Mouse (Mus musculus) MEL (cell line): ENCODE measurements at regions not wholly inside any gene's neighbourhood (a gene's known extent, or its start where the extent isn't known, plus 50 kb on each side); places are given as distances from the start of the nearest gene placed in this dataset.

Experiments
- DNase-seq: peaks from one replicate; pipeline ENCODE4 v3.0.0; 2011; ENCODE audit warnings: low read depth, low spot score
- H3K27ac ChIP-seq: 2 replicates; pipeline ENCODE4 v1.5.1; 2012; ENCODE audit warnings: low read depth, mild to moderate bottlenecking, control low read depth, low read length, moderate library complexity; ENCODE audit not compliant: control insufficient read depth
- H3K27me3 ChIP-seq, 2 experiments: fragments of 150-350 bp in 1 of 2; sonication (generic) in 1 of 2; 2 replicates each; pipeline ENCODE4 v1.6.1; 2012; ENCODE audit warnings: low read length in 2 of 2, mild to moderate bottlenecking in 2 of 2, improper control_type of control experiment in 1 of 2, moderate library complexity in 1 of 2; ENCODE audit not compliant: insufficient read depth in 2 of 2, control insufficient read depth in 1 of 2
- H3K36me3 ChIP-seq, 2 experiments: 2 replicates each; pipeline ENCODE4 v1.6.1; 2012 to 2014; ENCODE audit warnings: low read length in 2 of 2, improper control_type of control experiment in 1 of 2, inconsistent platforms in 1 of 2, mild to moderate bottlenecking in 1 of 2; ENCODE audit not compliant: insufficient read depth in 2 of 2, control insufficient read depth in 1 of 2
- H3K4me1 ChIP-seq, 2 experiments: fragments of 150-350 bp in 1 of 2; sonication (generic) in 1 of 2; 2 replicates each; pipeline ENCODE4 v1.6.1; 2012; ENCODE audit warnings: low read length in 2 of 2, improper control_type of control experiment in 1 of 2, mild to moderate bottlenecking in 1 of 2; ENCODE audit not compliant: insufficient read depth in 2 of 2, control insufficient read depth in 1 of 2
- H3K4me3 ChIP-seq, 2 experiments: fragments of 150-350 bp in 1 of 2; sonication (generic) in 1 of 2; 2 replicates each; pipeline ENCODE4 v1.5.1; 2012; ENCODE audit warnings: low read depth in 2 of 2, low read length in 2 of 2, mild to moderate bottlenecking in 2 of 2, moderate library complexity in 2 of 2, control low read depth in 1 of 2, improper control_type of control experiment in 1 of 2; ENCODE audit not compliant: control insufficient read depth in 1 of 2, insufficient read depth in 1 of 2
- H3K79me2 ChIP-seq: 2 replicates; pipeline ENCODE4 v1.6.1; 2012; ENCODE audit warnings: mild to moderate bottlenecking, low read length, moderate library complexity; ENCODE audit not compliant: control insufficient read depth, poor library complexity, insufficient read depth
- H3K9ac ChIP-seq: 2 replicates; pipeline ENCODE4 v1.6.1; 2012; ENCODE audit warnings: low read depth, mild to moderate bottlenecking, control low read depth, low read length, moderate library complexity; ENCODE audit not compliant: control insufficient read depth, poor library complexity, severe bottlenecking
- H3K9me3 ChIP-seq: fragments of 150-350 bp; sonication (generic); replicated peaks from 2 replicates; pipeline ENCODE4 v1.6.1; 2012; ENCODE audit warnings: mild to moderate bottlenecking, low read length, improper control_type of control experiment, moderate library complexity; ENCODE audit not compliant: insufficient read depth
- BHLHE40 ChIP-seq: IDR thresholded peaks from 2 replicates; pipeline ENCODE4 v1.6.1; 2012; ENCODE audit warnings: low read depth, mild to moderate bottlenecking, inconsistent platforms, low read length, improper control_type of control experiment, borderline replicate concordance
- CHD1 ChIP-seq: IDR thresholded peaks from 2 replicates; pipeline ENCODE4 v1.6.1; 2012; ENCODE audit warnings: low read depth, mild to moderate bottlenecking, inconsistent platforms, low read length, improper control_type of control experiment
- CHD2 ChIP-seq: IDR thresholded peaks from 2 replicates; pipeline ENCODE4 v1.6.1; 2011; ENCODE audit warnings: low read length, improper control_type of control experiment
- E2F4 ChIP-seq: IDR thresholded peaks from 2 replicates; pipeline ENCODE4 v1.6.1; 2011; ENCODE audit warnings: low read depth, low read length, improper control_type of control experiment, borderline replicate concordance
- EP300 ChIP-seq, 2 experiments: IDR thresholded peaks; 2 replicates each; pipeline ENCODE4 v1.6.1; 2011; ENCODE audit warnings: improper control_type of control experiment in 2 of 2, low read length in 2 of 2, low read depth in 1 of 2, mild to moderate bottlenecking in 1 of 2
- GABPA ChIP-seq: IDR thresholded peaks from 2 replicates; pipeline ENCODE4 v1.6.1; 2012; ENCODE audit warnings: low read depth, mild to moderate bottlenecking, inconsistent platforms, low read length, improper control_type of control experiment, moderate library complexity
- GATA1 ChIP-seq: IDR thresholded peaks from 2 replicates; pipeline ENCODE4 v1.6.1; 2011; ENCODE audit warnings: low read depth, low read length, improper control_type of control experiment
- HCFC1 ChIP-seq: IDR thresholded peaks from 2 replicates; pipeline ENCODE4 v1.6.1; 2012; ENCODE audit warnings: low read depth, mild to moderate bottlenecking, inconsistent platforms, low read length, improper control_type of control experiment, moderate library complexity
- MAX ChIP-seq: IDR thresholded peaks from 2 replicates; pipeline ENCODE4 v1.6.1; 2011; ENCODE audit warnings: low read length, improper control_type of control experiment
- MAZ ChIP-seq: IDR thresholded peaks from 2 replicates; pipeline ENCODE4 v1.6.1; 2012; ENCODE audit warnings: low read depth, mild to moderate bottlenecking, inconsistent platforms, low read length, improper control_type of control experiment
- MEF2A ChIP-seq: IDR thresholded peaks from 2 replicates; pipeline ENCODE4 v1.6.1; 2014; ENCODE audit warnings: low read depth, mild to moderate bottlenecking, inconsistent platforms, low read length, improper control_type of control experiment; ENCODE audit not compliant: poor library complexity, insufficient replicate concordance, severe bottlenecking; ENCODE audit errors: extremely low read depth
- NELFE ChIP-seq: IDR thresholded peaks from 2 replicates; pipeline ENCODE4 v1.6.1; 2011; ENCODE audit warnings: low read depth, low read length, improper control_type of control experiment
- NRF1 ChIP-seq: IDR thresholded peaks from 2 replicates; pipeline ENCODE4 v1.6.1; 2014; ENCODE audit warnings: low read depth, mild to moderate bottlenecking, inconsistent platforms, low read length, improper control_type of control experiment, moderate library complexity; ENCODE audit not compliant: poor library complexity, insufficient read depth, severe bottlenecking
- POLR2AphosphoS2 ChIP-seq: IDR thresholded peaks from 2 replicates; pipeline ENCODE4 v1.6.1; 2011; ENCODE audit warnings: low read length, improper control_type of control experiment
- POLR2AphosphoS5 ChIP-seq: IDR thresholded peaks from 2 replicates; pipeline ENCODE4 v1.6.1; 2012; ENCODE audit warnings: low read depth, borderline replicate concordance, mild to moderate bottlenecking, inconsistent platforms, low read length, moderate library complexity, mixed read lengths
- RAD21 ChIP-seq: IDR thresholded peaks from 2 replicates; pipeline ENCODE4 v1.6.1; 2011; ENCODE audit warnings: mild to moderate bottlenecking, low read depth, low read length, improper control_type of control experiment
- SMC3 ChIP-seq: IDR thresholded peaks from 2 replicates; pipeline ENCODE4 v1.6.1; 2011; ENCODE audit warnings: low read depth, low read length, improper control_type of control experiment
- TBP ChIP-seq: IDR thresholded peaks from 2 replicates; pipeline ENCODE4 v1.8.0; 2011; ENCODE audit warnings: low read depth, low read length, improper control_type of control experiment
- USF1 ChIP-seq: IDR thresholded peaks from 2 replicates; pipeline ENCODE4 v1.6.1; 2014; ENCODE audit warnings: low read depth, mild to moderate bottlenecking, inconsistent platforms, low read length, improper control_type of control experiment, moderate library complexity
- USF2 ChIP-seq, 2 experiments: IDR thresholded peaks; 2 replicates each; pipeline ENCODE4 v1.6.1; 2011 to 2012; ENCODE audit warnings: improper control_type of control experiment in 2 of 2, low read length in 2 of 2, borderline replicate concordance in 1 of 2, inconsistent platforms in 1 of 2, low read depth in 1 of 2, mild to moderate bottlenecking in 1 of 2; ENCODE audit not compliant: insufficient read depth in 1 of 2
- ZNF384 ChIP-seq: IDR thresholded peaks from 2 replicates; pipeline ENCODE4 v1.6.1; 2012; ENCODE audit warnings: low read depth, mild to moderate bottlenecking, inconsistent platforms, low read length, improper control_type of control experiment

- H3K4me3 ChIP-seq: no peak overlapping the region
- H3K36me3 ChIP-seq: no peaks in the 10 kb centered on the region
- no peak overlapping the region for H3K9ac ChIP-seq
- H3K9me3 ChIP-seq: no peaks in the 10 kb centered on the region
- TF ChIP-seq ZNF384 (no peak), MAZ (no peak)
- no peaks in the 10 kb centered on the region for H3K27me3 ChIP-seq
- DNase-seq: no peak
- no peaks in the 10 kb centered on the region for H3K4me1 ChIP-seq
- H3K79me2 ChIP-seq: no peaks in the 10 kb centered on the region
- no peak overlapping the region for H3K27ac ChIP-seq
These were observed 92.5 kb downstream of the Pttg1 start for GRCm38 (mm10) chr11:43333547-43333946.

GRCm38 (mm10) chr11:43313996-43314395, 112.1 kb downstream of the Pttg1 start:
- Histone ChIP-seq H3K27ac (no peak overlapping the region), H3K4me3 (no peak overlapping the region), H3K27me3 (no peaks in the 10 kb centered on the region), H3K9ac (no peak overlapping the region), H3K4me1 (no peaks in the 10 kb centered on the region), H3K9me3 (no peaks in the 10 kb centered on the region), H3K36me3 (no peaks in the 10 kb centered on the region), H3K79me2 (no peaks in the 10 kb centered on the region)
- DNase-seq: no peak
- TF ChIP-seq USF1: no peak
- TF ChIP-seq MAX: no peak
- no peak for TF ChIP-seq NRF1
- no peak for TF ChIP-seq EP300 (IDR thresholded peaks at IDR 0.05; ENCODE audit: low read depth in 1 of 2, low read length in 2 of 2)
- TF ChIP-seq NELFE: no peak
- TF ChIP-seq CHD2: no peak
- TF ChIP-seq HCFC1: no peak
- no peak for TF ChIP-seq POLR2AphosphoS5
- no peak for TF ChIP-seq RAD21
- no peak for TF ChIP-seq E2F4
- TF ChIP-seq CHD1: no peak
- no peak for TF ChIP-seq USF2 (IDR thresholded peaks at IDR 0.05; ENCODE audit: borderline replicate concordance in 1 of 2, insufficient read depth in 1 of 2, low read depth in 1 of 2, low read length in 2 of 2)
- TF ChIP-seq GATA1: no peak
- no peak for TF ChIP-seq BHLHE40
- no peak for TF ChIP-seq GABPA
- TF ChIP-seq TBP: no peak
- TF ChIP-seq MEF2A: no peak
- TF ChIP-seq POLR2AphosphoS2: no peak
- no peak for TF ChIP-seq SMC3
